Mouse (Mus musculus) heart, postnatal 4 days (tissue): ENCODE data around the gene Lrp11. TPM values are rescaled to one million over a fixed set of nuclear protein-coding genes. Genes with fewer than 3 reads are reported as not detected.
A peak's percentile ranks its signal among the peaks of the same experiment; 100 is the strongest.

Experiments
- DNase-seq: peaks from one replicate; pipeline ENCODE4 v3.0.0; 2021
- total RNA-seq, 2 experiments: library from RNA; stranded (reverse); gene quantifications; 2 replicates each; pipeline ENCODE4 v1.2.3; 2021

Gene Lrp11
- total RNA-seq, 2 experiments from 2014 or later: 1.4 to 1.5 TPM

- no peak for DNase-seq
Measured at GRCm38 (mm10) chr10:7623861-7624518, 34.4 kb downstream of the Lrp11 start.

GRCm38 (mm10) chr10:7629092-7629491 is 39.5 kb downstream of the Lrp11 start:
- peak; percentile 28 for DNase-seq

- no peak for DNase-seq
Measured at GRCm38 (mm10) chr10:7630286-7630685, 40.7 kb downstream of the Lrp11 start.

- peak; percentile 17 for DNase-seq
Measured at GRCm38 (mm10) chr10:7630951-7631720, 41.5 kb downstream of the Lrp11 start.

GRCm38 (mm10) chr10:7640366-7640765 is 50.8 kb downstream of the Lrp11 start:
- no peak for DNase-seq

- no peak for DNase-seq
Measured at GRCm38 (mm10) chr10:7645911-7646310, 56.3 kb downstream of the Lrp11 start.

- DNase-seq: no peak
Measured at GRCm38 (mm10) chr10:7649059-7649458, 59.5 kb downstream of the Lrp11 start.

- no peak for DNase-seq
Measured at GRCm38 (mm10) chr10:7651057-7651456, 61.5 kb downstream of the Lrp11 start.

- DNase-seq: peak; percentile 83
Measured at GRCm38 (mm10) chr10:7662471-7663141, 73.0 kb downstream of the Lrp11 start.

GRCm38 (mm10) chr10:7663159-7664026 is 73.8 kb downstream of the Lrp11 start:
- peak; percentile 95 for DNase-seq

- DNase-seq: no peak
Measured at GRCm38 (mm10) chr10:7664027-7664526, 74.5 kb downstream of the Lrp11 start.

GRCm38 (mm10) chr10:7664889-7665288 is 75.3 kb downstream of the Lrp11 start:
- no peak for DNase-seq

- DNase-seq: peak; percentile 93
Measured at GRCm38 (mm10) chr10:7667342-7667802, 77.8 kb downstream of the Lrp11 start, which contains the start of gene Nup43. Gene Nup43, plus strand, starts transcription at chr10:7667503.

- peak; percentile 26 for DNase-seq
Measured at GRCm38 (mm10) chr10:7673673-7674072, 84.1 kb downstream of the Lrp11 start.

Other genes starting within 250 kb of the Lrp11 start
- gene Ulbp1, start 116.2 kb upstream of the Lrp11 start, total RNA-seq: 10 to 100 TPM; 56.3 to 62.6 TPM
- gene Nup43, start 77.7 kb downstream of the Lrp11 start, total RNA-seq: 10 to 100 TPM; 14.8 to 15.5 TPM
- 100 to 1,000 TPM; 106 to 110 TPM for gene Pcmt1, start 91.3 kb downstream of the Lrp11 start, total RNA-seq
- 10 to 100 TPM; 22.1 to 24.2 TPM for gene Lats1, start 91.4 kb downstream of the Lrp11 start, total RNA-seq
- gene Katna1, start 136.2 kb downstream of the Lrp11 start, total RNA-seq: 10 to 100 TPM; 16.3 to 17.1 TPM
- gene Ginm1, start 203.0 kb downstream of the Lrp11 start, total RNA-seq: 10 to 100 TPM; 56.9 to 65.3 TPM
- 10 to 100 TPM; 19.0 to 20.8 TPM for gene Ppil4, start 203.1 kb downstream of the Lrp11 start, total RNA-seq
- gene Zc3h12d, start 242.7 kb downstream of the Lrp11 start, total RNA-seq: under 1 TPM; 0.20 to 0.26 TPM